Mouse (Mus musculus) activated CD4-positive, CD25-positive, alpha-beta regulatory T cell, adult 4 months (primary cell): ENCODE results near the gene Fndc7. TPM values are rescaled to one million over a fixed set of nuclear protein-coding genes. Genes with fewer than 3 reads are reported as not detected.

Source experiments
- ATAC-seq: one replicate; pipeline ENCODE4 v1.8.0; 2017
- polyA plus RNA-seq, 2 experiments: library from polyadenylated mRNA; unstranded; fragments of 100-300 nt; shearing (Covaris generic); gene quantifications; one replicate each; pipeline ENCODE4 v1.2.1; 2017

Fndc7 gene
- under 1 TPM; 0.11 to 0.21 TPM for polyA plus RNA-seq

GRCm38 (mm10) chr3:108889908-108890307 lies at the start of gene Fndc7:
Gene Fndc7 (minus strand): TSS chr3:108890008.
- ATAC-seq, result no peak

GRCm38 (mm10) chr3:108939573-108939972 lies 49.8 kb upstream of the Fndc7 start, which contains the start of gene Henmt1:
Gene Henmt1 (plus strand): TSS chr3:108939873.
- no peak for ATAC-seq

- ATAC-seq, result no peak
Measured at GRCm38 (mm10) chr3:108938691-108939090, 48.9 kb upstream of the Fndc7 start.

- no peak for ATAC-seq
Measured at GRCm38 (mm10) chr3:108933557-108933956, 43.7 kb upstream of the Fndc7 start.

- ATAC-seq, result no peak
Measured at GRCm38 (mm10) chr3:108926308-108926707, 36.5 kb upstream of the Fndc7 start.

- ATAC-seq, result no peak
Measured at GRCm38 (mm10) chr3:108925677-108926076, 35.9 kb upstream of the Fndc7 start.

- ATAC-seq, result no peak
Measured at GRCm38 (mm10) chr3:108921822-108922221, 32.0 kb upstream of the Fndc7 start.

- no peak for ATAC-seq
Measured at GRCm38 (mm10) chr3:108920442-108921070, 30.7 kb upstream of the Fndc7 start.

- no peak for ATAC-seq
Measured at GRCm38 (mm10) chr3:108918852-108919251, 29.0 kb upstream of the Fndc7 start.

GRCm38 (mm10) chr3:108917986-108918385 lies 28.2 kb upstream of the Fndc7 start:
- no peak for ATAC-seq

- ATAC-seq, result no peak
Measured at GRCm38 (mm10) chr3:108916857-108917256, 27.0 kb upstream of the Fndc7 start.

GRCm38 (mm10) chr3:108915999-108916398 lies 26.2 kb upstream of the Fndc7 start:
- no peak for ATAC-seq

- ATAC-seq, result peak; percentile 83
Measured at GRCm38 (mm10) chr3:108911548-108912413, 22.0 kb upstream of the Fndc7 start, which contains the start of gene Prpf38b. Gene Prpf38b (minus strand): TSS chr3:108911727.

- peak; percentile 86 for ATAC-seq
Measured at GRCm38 (mm10) chr3:108911081-108911547, 21.3 kb upstream of the Fndc7 start.

GRCm38 (mm10) chr3:108910303-108911080 lies 20.7 kb upstream of the Fndc7 start:
- ATAC-seq, result no peak

GRCm38 (mm10) chr3:108902934-108903333 lies 13.1 kb upstream of the Fndc7 start:
- no peak for ATAC-seq

GRCm38 (mm10) chr3:108902038-108902437 lies 12.2 kb upstream of the Fndc7 start:
- ATAC-seq, result no peak

GRCm38 (mm10) chr3:108900681-108901080 lies 10.9 kb upstream of the Fndc7 start:
- ATAC-seq, result no peak

GRCm38 (mm10) chr3:108900147-108900546 lies 10.3 kb upstream of the Fndc7 start:
- ATAC-seq, result no peak

GRCm38 (mm10) chr3:108898640-108899039 lies 8.8 kb upstream of the Fndc7 start:
- no peak for ATAC-seq

GRCm38 (mm10) chr3:108892914-108893313 lies 3.1 kb upstream of the Fndc7 start:
- ATAC-seq, result no peak

- ATAC-seq, result no peak
Measured at GRCm38 (mm10) chr3:108892080-108892479, 2.3 kb upstream of the Fndc7 start.

- ATAC-seq, result no peak
Measured at GRCm38 (mm10) chr3:108887618-108887975, 2.2 kb downstream of the Fndc7 start.
